8 mouse cellular contexts compared by ENCODE assay signal in the genomic region with DNA sequence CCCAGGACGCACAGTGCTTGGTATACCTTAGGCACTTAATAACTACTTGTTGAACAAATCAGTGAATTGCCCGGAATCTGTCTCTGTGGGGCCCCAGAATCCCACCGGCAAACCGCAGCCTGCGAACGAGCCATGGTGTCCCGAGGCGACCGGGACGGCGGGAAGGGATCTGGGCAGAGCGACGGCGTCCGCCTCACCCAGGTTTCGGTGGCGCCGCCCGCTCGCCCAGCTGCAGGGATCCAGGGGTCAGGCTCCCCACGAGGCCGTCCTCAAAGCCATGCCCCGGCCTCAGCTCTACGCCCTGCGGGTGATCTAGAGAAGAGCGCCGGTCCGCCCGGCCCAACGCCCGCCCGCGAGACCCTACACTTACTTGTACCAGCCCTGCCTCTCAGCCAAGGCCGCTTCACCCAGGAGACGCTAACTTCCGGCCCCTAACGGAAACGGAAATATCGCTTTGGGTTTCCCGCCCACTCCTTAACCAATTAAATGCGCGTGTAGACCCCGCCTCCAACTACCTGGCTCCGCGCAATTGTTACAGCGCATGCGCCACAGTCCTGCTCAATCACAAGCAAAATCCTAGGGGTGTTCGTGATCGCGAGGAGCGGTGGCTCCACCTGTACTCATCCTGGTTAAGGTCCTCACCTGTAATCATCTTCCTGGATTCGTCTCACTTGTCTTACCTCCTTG. TPM values are rescaled to one million over a fixed set of nuclear protein-coding genes. Genes with fewer than 3 reads are reported as not detected.
A peak's percentile ranks its signal among the peaks of the same experiment; 100 is the strongest.
DNase-seq lines count a peak whose midpoint lies in the region; ATAC-seq and TF ChIP-seq lines count a peak whose summit lies in the region.

A gene (minus strand): TSS at position 433 of the 687 bp plus-strand sequence.

- DNase-seq in heart, postnatal 10 days = peak; percentile 94 to 95
- peak; percentile 91 for DNase-seq in large intestine, adult 2 months (ENCODE audit: low read depth, low spot score)
- DNase-seq in liver, postnatal 0 days = peak; percentile 94
- DNase-seq in testis, postnatal 10 days (ENCODE audit: low spot score) = peak; percentile 92

- no peaks in the 10 kb centered on the region for H3K9me3 ChIP-seq in ES-Bruce4 (replicated peaks; ENCODE audit: control insufficient read depth, insufficient read depth, low read length, poor library complexity, severe bottlenecking)
- H3K9me3 ChIP-seq in forebrain, embryonic 13.5 days (replicated peaks) = no peaks in the 10 kb centered on the region
- no peaks in the 10 kb centered on the region for H3K9me3 ChIP-seq in liver, postnatal 0 days (ENCODE audit: low read length)
- H3K9me3 ChIP-seq in neural tube, embryonic 14.5 days (ENCODE audit: control insufficient read depth, low read length) = no peaks in the 10 kb centered on the region

- TF ChIP-seq CTCF in ES-Bruce4 (IDR thresholded peaks at IDR 0.05; ENCODE audit: low read depth, low read length) = no peak
- no peak for TF ChIP-seq CTCF in liver, postnatal 0 days (IDR thresholded peaks at IDR 0.05; ENCODE audit: low read depth)

- ATAC-seq in cerebellum, adult (ENCODE audit: insufficient number of reproducible peaks, low FRiP score, low TSS enrichment) = peak; percentile 92
- peak; percentile 98 for ATAC-seq in forebrain, embryonic 13.5 days
- peak; percentile 93 for ATAC-seq in liver, postnatal 0 days
- ATAC-seq in neural tube, embryonic 14.5 days (ENCODE audit: low read depth) = peak; percentile 96

- H3K9ac ChIP-seq in ES-Bruce4 (ENCODE audit: low read depth, poor library complexity, severe bottlenecking) = peak within 1 kb of the TSS; percentile 86
- peak within 1 kb of the TSS; percentile 91 for H3K9ac ChIP-seq in forebrain, embryonic 13.5 days
- peak within 1 kb of the TSS; percentile 89 for H3K9ac ChIP-seq in liver, postnatal 0 days (replicated peaks)
- peak within 1 kb of the TSS; percentile 81 for H3K9ac ChIP-seq in neural tube, embryonic 14.5 days (replicated peaks; ENCODE audit: low read depth, low read length)

- no peaks in the 10 kb centered on the region for H3K27me3 ChIP-seq in ES-Bruce4 (ENCODE audit: control insufficient read depth, insufficient read depth, low read length, poor library complexity, severe bottlenecking)
- peaks cover 5% of the 10 kb centered on the region; the same call in 1 of the 2 replicates for H3K27me3 ChIP-seq in forebrain, embryonic 13.5 days
- no peaks in the 10 kb centered on the region for H3K27me3 ChIP-seq in liver, postnatal 0 days (ENCODE audit: insufficient read depth, low read length)
- no peaks in the 10 kb centered on the region for H3K27me3 ChIP-seq in neural tube, embryonic 14.5 days (ENCODE audit: control insufficient read depth, insufficient read depth, low read length)

- TF ChIP-seq POLR2A in ES-Bruce4 (IDR thresholded peaks at IDR 0.05; ENCODE audit: insufficient read depth, low read length) = peak; percentile 97

- peak within 1 kb of the TSS; percentile 52; the same call in 1 of the 2 replicates for H3K27ac ChIP-seq in ES-Bruce4 (ENCODE audit: insufficient read depth, low read length)
- peak within 1 kb of the TSS; percentile 72 for H3K27ac ChIP-seq in forebrain, embryonic 13.5 days
- H3K27ac ChIP-seq in liver, postnatal 0 days (ENCODE audit: low read depth) = peak within 1 kb of the TSS; percentile 83
- peak within 1 kb of the TSS; percentile 71 for H3K27ac ChIP-seq in neural tube, embryonic 14.5 days (ENCODE audit: low read depth, low read length)

- H3K36me3 ChIP-seq in ES-Bruce4 (ENCODE audit: control insufficient read depth, insufficient read depth, low read length, poor library complexity, severe bottlenecking) = peaks cover 13% of the 10 kb centered on the region
- peaks cover 22% of the 10 kb centered on the region for H3K36me3 ChIP-seq in forebrain, embryonic 13.5 days (ENCODE audit: poor library complexity, severe bottlenecking)
- peaks cover 27% of the 10 kb centered on the region for H3K36me3 ChIP-seq in liver, postnatal 0 days (replicated peaks; ENCODE audit: insufficient read depth, low read length)
- peaks cover 16% of the 10 kb centered on the region; the same call in 1 of the 2 replicates for H3K36me3 ChIP-seq in neural tube, embryonic 14.5 days (ENCODE audit: control insufficient read depth, insufficient read depth, low read length)

- peak within 1 kb of the TSS; percentile 89 for H3K4me3 ChIP-seq in ES-Bruce4 (ENCODE audit: low read depth, low read length)
- H3K4me3 ChIP-seq in forebrain, embryonic 13.5 days = peak within 1 kb of the TSS; percentile 80
- peak within 1 kb of the TSS; percentile 86 for H3K4me3 ChIP-seq in liver, postnatal 0 days (ENCODE audit: low read depth, low read length)
- H3K4me3 ChIP-seq in neural tube, embryonic 14.5 days (ENCODE audit: low read depth, low read length) = peak within 1 kb of the TSS; percentile 91

- peak within 1 kb of the TSS; percentile 94 for H3K4me2 ChIP-seq in forebrain, embryonic 13.5 days
- H3K4me2 ChIP-seq in liver, postnatal 0 days (ENCODE audit: low read depth, low read length) = peak within 1 kb of the TSS; percentile 97
- H3K4me2 ChIP-seq in neural tube, embryonic 14.5 days (ENCODE audit: low read depth, low read length) = peak within 1 kb of the TSS; percentile 91

- H3K4me1 ChIP-seq in ES-Bruce4 (ENCODE audit: control insufficient read depth, insufficient read depth, low read length) = no peaks in the 10 kb centered on the region
- peaks cover 21% of the 10 kb centered on the region for H3K4me1 ChIP-seq in forebrain, embryonic 13.5 days
- H3K4me1 ChIP-seq in liver, postnatal 0 days (ENCODE audit: insufficient read depth) = peaks cover 45% of the 10 kb centered on the region
- peaks cover 11% of the 10 kb centered on the region for H3K4me1 ChIP-seq in neural tube, embryonic 14.5 days (ENCODE audit: control insufficient read depth, insufficient read depth, low read length)

- intact Hi-C loops in heart, postnatal 10 days (cut with DNase I) = loop anchor here (2.0 kb wide), 1 partner anchor 20 kb away; no protein-coding TSS in a partner anchor

- WGBS in forebrain, embryonic 13.5 days = under 1% methylated on average over 52 of the region's 52 CpGs
- under 1% methylated on average over 52 of the region's 52 CpGs for WGBS in large intestine, adult 2 months
- WGBS in liver, postnatal 0 days (ENCODE audit: insufficient replicate concordance) = 1% methylated on average over 44 of the region's 52 CpGs
- under 1% methylated on average over 51 of the region's 52 CpGs for WGBS in neural tube, embryonic 14.5 days

- peak; percentile 51; the same call in 1 of the 2 replicates for TF ChIP-seq EP300 in ES-Bruce4 (IDR thresholded peaks at IDR 0.05; ENCODE audit: insufficient read depth, low read depth, low read length)
- TF ChIP-seq EP300 in liver, postnatal 0 days (IDR thresholded peaks at IDR 0.05; ENCODE audit: low read depth) = peak; percentile 40; the same call in 1 of the 2 replicates

RNA-seq across cellular contexts. Expression of the gene that starts here (rescaled TPM):
- 48.4 and 49.8 TPM in 2 replicates for polyA plus RNA-seq in ES-Bruce4 (2011; ENCODE audit: insufficient read depth, insufficient read length, low read depth, missing spikeins)
- polyA plus RNA-seq in forebrain, embryonic 13.5 days (2015; fragmentation: Nextera tagmentation; extraction: Ambion mirVana) = 206 and 210 TPM in 2 replicates
- 10 to 100 TPM; 43.5 to 44.0 TPM for total RNA-seq in heart, postnatal 10 days (2021)
- 120 and 148 TPM in 2 replicates for polyA plus RNA-seq in large intestine, adult 2 months (2012; rRNA removed)
- 72.7 and 75.6 TPM in 2 replicates for polyA plus RNA-seq in liver, postnatal 0 days (2015; fragmentation: Nextera tagmentation; extraction: Ambion mirVana)
- polyA plus RNA-seq in neural tube, embryonic 14.5 days (2014; fragmentation: Nextera tagmentation; extraction: Ambion mirVana) = 177 and 196 TPM in 2 replicates

Comparison
In these comparisons a context has a peak if more than half of its experiments do, and no peak if none do; other contexts are left out.
1. Peak in every context shown above with its lines: DNase-seq, ATAC-seq, H3K4me3 ChIP-seq and H3K27ac ChIP-seq.